Mouse (Mus musculus) heart, adult 2 months (tissue): ENCODE measurements around the gene Ctnna3.

Experiments used
- CTCF ChIP-seq: fragments of 200-600 bp; IDR thresholded peaks from 2 replicates; pipeline ENCODE4 v1.8.1; 2022; ENCODE audit warnings: antibody characterized with exemption, mild to moderate bottlenecking, moderate library complexity
- POLR2A ChIP-seq: fragments of 200-500 bp; IDR thresholded peaks from 2 replicates; pipeline ENCODE4 v1.6.1; 2011; ENCODE audit warnings: mild to moderate bottlenecking, low read depth, low read length, control low read depth; ENCODE audit not compliant: insufficient read depth

- TF ChIP-seq POLR2A, result no peak
- TF ChIP-seq CTCF, result no peak
Measured at GRCm38 (mm10) chr10:64675796-64676195, 1245.9 kb downstream of the Ctnna3 start.
